Mouse (Mus musculus) brain, embryonic 14.5 days (tissue): ENCODE measurements at regions not wholly inside any gene's neighbourhood (a gene's known extent, or its start where the extent isn't known, plus 50 kb on each side); places are given as distances from the start of the nearest gene placed in this dataset.

Experiments used
- CTCF ChIP-seq: fragments of 200-500 bp; IDR thresholded peaks from 2 replicates; pipeline ENCODE4 v1.5.1; 2012; ENCODE audit warnings: inconsistent platforms, mild to moderate bottlenecking, moderate library complexity, borderline replicate concordance; ENCODE audit not compliant: insufficient read depth, insufficient read length; ENCODE audit errors: extremely low read depth
- POLR2A ChIP-seq: fragments of 200-500 bp; IDR thresholded peaks from 2 replicates; pipeline ENCODE4 v1.6.1; 2012; ENCODE audit warnings: mild to moderate bottlenecking, inconsistent platforms, borderline replicate concordance; ENCODE audit not compliant: poor library complexity, insufficient read depth, insufficient read length, severe bottlenecking; ENCODE audit errors: extremely low read depth

DNA sequence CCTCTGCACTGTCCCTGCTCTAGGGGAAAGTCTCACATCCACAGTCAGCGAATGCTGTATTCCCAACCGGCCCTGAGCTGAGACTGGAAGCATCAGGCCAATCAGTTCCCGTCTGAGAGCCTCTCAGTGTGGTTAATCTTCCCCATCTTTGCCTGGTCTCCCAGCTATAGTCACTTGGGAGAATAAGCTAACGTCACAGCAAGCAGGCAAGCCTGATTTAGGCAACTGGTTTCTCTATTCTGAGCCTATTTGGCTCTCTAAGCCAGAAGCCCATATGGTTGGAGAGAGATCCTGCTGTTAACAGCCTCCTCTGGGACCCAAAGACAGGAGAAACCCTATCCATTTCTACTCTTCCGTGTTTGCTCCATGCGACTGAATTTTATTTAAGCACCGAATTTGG lies 161.7 kb upstream of the Slc22a22 start:
- no peak for TF ChIP-seq POLR2A
- no peak for TF ChIP-seq CTCF
